Mouse (Mus musculus) small intestine, adult 10 weeks (tissue): Measurements from ENCODE around the gene Olfr1451. TPM values are rescaled to one million over a fixed set of nuclear protein-coding genes. Genes with fewer than 3 reads are reported as not detected.

ENCODE experiments used
- polyA plus RNA-seq: library from polyadenylated mRNA; stranded (reverse); fragments of 350-450 nt; fragmentation: Illumina TruSeq; extraction: RNeasy Lipid Tissue Mini Kit (QIAGEN cat#74804); gene quantifications from one replicate; pipeline ENCODE4 v1.2.3, GENCODE M21; 2014; ENCODE audit warnings: low replicate concordance

Olfr1451 gene
- polyA plus RNA-seq: not detected

GRCm38 (mm10) chr19:12994714-12995113 lies at the start of gene Olfr1451:
Gene Olfr1451, plus strand, starts transcription at chr19:12995014.

GRCm38 (mm10) chr19:12949958-12950357 lies 44.9 kb upstream of the Olfr1451 start, which contains the start of gene Olfr1450:
Gene Olfr1450, plus strand, starts transcription at chr19:12950258.

DNA sequence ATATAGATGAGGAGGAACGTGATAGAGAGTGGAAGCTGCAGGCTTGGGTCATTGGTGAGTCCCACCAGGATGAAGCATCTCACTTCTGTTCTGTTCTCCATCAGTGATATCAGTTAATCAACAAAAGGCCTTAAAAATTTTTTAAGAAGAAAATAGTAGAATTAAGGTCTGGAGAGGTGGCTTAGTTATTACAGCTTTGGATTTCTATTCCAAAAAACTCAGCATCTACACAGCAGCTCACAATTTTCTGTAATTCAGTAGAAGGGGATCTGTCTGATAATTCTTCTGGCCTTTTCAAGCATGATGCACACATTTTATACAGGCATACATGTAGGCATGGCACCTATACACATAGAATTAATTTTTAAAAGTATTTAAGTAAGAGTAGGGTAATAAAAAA lies 33.4 kb downstream of the Olfr1451 start, which contains the start of gene Olfr1453:
Gene Olfr1453, minus strand, starts transcription at position 101 of the 400 bp plus-strand sequence.

Other genes with a start within 250 kb of the Olfr1451 start
- 2.5 TPM for gene Cntf, start 229.4 kb upstream of the Olfr1451 start, polyA plus RNA-seq
- 170 TPM for gene Zfp91, start 198.9 kb upstream of the Olfr1451 start, polyA plus RNA-seq
- gene Lpxn, start 198.8 kb upstream of the Olfr1451 start, polyA plus RNA-seq: 5.0 TPM
- not detected for gene Gm5244, start 148.3 kb upstream of the Olfr1451 start, polyA plus RNA-seq
- gene Olfr1444, start 137.7 kb upstream of the Olfr1451 start, polyA plus RNA-seq: not detected
- not detected for gene Olfr1445, start 111.2 kb upstream of the Olfr1451 start, polyA plus RNA-seq
- gene Olfr1446, start 101.5 kb upstream of the Olfr1451 start, polyA plus RNA-seq: not detected
- gene Olfr1447, start 91.3 kb upstream of the Olfr1451 start, polyA plus RNA-seq: not detected
- not detected for gene Olfr1448, start 70.6 kb upstream of the Olfr1451 start, polyA plus RNA-seq
- not detected for gene Olfr1449, start 64.2 kb upstream of the Olfr1451 start, polyA plus RNA-seq
- gene Olfr1450, start 44.8 kb upstream of the Olfr1451 start, polyA plus RNA-seq: not detected
- gene Olfr1453, start 33.3 kb downstream of the Olfr1451 start, polyA plus RNA-seq: not detected
- gene Olfr1454, start 65.6 kb downstream of the Olfr1451 start, polyA plus RNA-seq: not detected
- gene Olfr1457, start 102.9 kb downstream of the Olfr1451 start, polyA plus RNA-seq: not detected
- not detected for gene Olfr1458, start 111.8 kb downstream of the Olfr1451 start, polyA plus RNA-seq
- gene Olfr1459, start 154.5 kb downstream of the Olfr1451 start, polyA plus RNA-seq: not detected
- gene Olfr1461, start 168.0 kb downstream of the Olfr1451 start, polyA plus RNA-seq: not detected
- gene Olfr1462, start 190.7 kb downstream of the Olfr1451 start, polyA plus RNA-seq: not detected
- gene Olfr1463, start 236.3 kb downstream of the Olfr1451 start, polyA plus RNA-seq: not detected